Mouse (Mus musculus) gastrocnemius, postnatal 25 days (tissue): ENCODE measurements around the gene Gm10273. TPM values are rescaled to one million over a fixed set of nuclear protein-coding genes. Genes with fewer than 3 reads are reported as not detected.
A peak's percentile ranks its signal among the peaks of the same experiment; 100 is the strongest.

Experiments
- DNase-seq: peaks from one replicate; pipeline ENCODE4 v3.0.0; 2022
- total RNA-seq, 2 experiments: library from RNA; stranded (reverse); gene quantifications; 1 replicate in 1 of 2; 2 replicates in 1 of 2; pipeline ENCODE4 v1.2.3; 2021

Gm10273 gene
- total RNA-seq, 2 experiments from 2014 or later, result 114 to 136 TPM

DNA sequence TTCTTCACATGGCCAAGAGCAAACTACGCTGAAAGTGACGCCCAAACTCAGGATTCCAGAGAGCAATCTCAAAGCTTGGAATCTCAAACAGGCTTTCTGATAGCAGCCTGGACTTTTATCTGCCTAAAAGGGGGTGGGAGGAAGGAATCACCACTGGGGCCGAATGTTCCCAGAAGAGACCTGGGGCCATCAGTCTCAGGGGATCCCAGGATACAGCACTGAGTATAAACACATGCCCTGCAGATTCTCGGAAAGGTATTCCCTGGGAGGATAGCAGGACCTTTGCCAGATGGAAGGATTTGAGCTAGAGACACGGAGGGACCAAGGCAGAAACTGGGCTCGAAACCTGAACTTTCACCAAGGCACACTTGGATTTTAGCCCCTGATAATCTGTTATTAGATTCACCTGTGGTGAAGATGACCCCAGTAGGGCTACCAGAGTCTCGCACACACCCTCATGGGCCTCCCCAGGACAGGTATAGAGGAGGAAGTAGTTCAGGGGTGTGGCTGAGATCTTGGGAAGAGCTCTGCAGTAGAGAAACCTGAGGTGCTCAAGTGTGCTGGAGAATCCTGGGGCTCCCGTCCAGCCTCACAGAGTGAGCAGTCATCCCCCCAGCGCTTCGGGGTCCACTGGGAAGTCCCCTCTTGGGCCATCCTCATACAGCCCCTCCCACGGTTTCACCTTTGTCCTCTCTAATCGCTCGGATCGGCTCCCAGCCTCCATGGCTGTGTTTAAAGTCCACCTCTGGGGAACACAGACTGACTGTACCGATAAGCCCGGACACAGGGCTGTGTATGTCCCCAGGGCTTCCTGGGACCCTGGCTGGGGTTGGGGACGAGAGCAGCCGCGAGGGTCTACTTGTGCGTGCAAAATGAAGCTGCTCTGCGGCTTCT, 7.7 kb downstream of the Gm10273 start, which contains the start of gene Pla2g12b:
Pla2g12b (plus strand) TSS at position 762 of the 894 bp plus-strand sequence.
- no peak for DNase-seq

DNA sequence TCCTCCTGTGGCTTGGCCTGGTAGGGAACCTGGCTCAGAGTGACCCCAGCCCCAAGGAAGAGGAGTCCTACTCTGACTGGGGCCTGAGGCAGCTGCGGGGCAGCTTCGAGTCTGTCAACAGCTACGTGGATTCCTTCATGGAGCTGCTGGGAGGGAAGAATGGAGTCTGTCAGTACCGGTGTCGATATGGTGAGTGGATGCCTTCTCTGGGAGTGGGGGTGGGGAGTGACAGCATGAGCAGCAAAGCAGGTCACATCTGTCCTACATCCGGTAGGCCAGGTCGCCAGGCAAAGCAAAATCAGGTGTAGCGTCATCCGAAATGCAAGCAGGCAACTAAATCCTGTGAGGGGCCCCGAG, 8.3 kb downstream of the Gm10273 start:
- no peak for DNase-seq

DNA sequence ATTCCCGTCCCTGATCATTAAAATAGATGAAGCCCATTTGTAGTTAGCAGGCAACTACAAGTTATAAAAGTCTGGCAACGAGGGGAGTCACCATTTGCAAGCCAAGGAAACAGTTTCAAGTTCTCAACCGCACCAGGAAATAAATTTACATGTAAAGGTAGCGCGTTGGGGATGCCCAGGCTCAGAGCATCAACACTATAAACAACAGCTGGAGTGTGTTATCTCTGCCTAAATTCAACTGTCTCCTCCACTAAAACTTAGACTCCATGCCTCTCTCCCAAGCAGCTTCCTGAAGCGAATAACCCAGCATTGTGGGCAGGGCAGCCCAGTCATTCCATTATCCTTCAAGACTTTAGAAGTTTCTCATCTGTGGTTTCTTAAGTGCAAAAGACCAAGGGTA, 13.1 kb downstream of the Gm10273 start:
- DNase-seq, result no peak

DNA sequence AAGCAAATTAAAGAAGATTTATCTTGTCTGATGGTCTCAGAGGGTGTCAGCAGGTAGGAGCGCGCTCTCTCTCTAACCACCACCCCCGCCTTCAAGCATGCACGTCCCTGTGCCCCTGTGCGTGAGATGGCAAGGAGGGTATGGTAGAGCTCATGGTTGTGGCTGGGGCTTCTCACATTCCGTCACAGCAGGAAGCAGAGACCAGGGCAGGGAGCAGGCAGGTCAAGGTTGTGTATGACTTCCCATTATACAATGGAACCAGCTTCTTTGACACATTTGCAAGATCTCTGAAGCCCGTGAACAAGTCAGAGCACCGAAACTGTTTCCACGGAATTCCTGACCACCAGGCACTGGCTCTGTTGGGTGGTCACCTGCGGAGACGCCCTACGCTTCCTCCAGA, 14.8 kb downstream of the Gm10273 start:
- DNase-seq, result no peak

DNA sequence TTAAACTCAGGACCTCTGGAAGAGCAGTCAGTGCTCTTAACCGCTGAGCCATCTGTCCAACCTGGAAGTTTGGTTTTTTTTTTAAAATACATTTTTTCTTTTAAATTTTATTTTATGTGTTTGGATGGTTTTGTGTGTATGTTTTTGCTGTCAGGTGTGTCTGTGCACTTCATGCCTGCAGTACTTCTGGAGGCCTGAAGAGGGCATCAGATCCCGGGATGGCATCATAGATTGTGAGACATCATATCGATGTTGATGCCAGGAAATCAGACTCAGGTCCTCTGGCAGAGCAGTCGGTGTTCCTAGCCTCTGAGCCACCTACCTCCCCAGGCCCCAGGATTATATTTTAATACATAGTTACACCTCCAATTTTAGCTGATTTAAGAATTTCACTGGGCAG, 18.3 kb downstream of the Gm10273 start:
- no peak for DNase-seq

DNA sequence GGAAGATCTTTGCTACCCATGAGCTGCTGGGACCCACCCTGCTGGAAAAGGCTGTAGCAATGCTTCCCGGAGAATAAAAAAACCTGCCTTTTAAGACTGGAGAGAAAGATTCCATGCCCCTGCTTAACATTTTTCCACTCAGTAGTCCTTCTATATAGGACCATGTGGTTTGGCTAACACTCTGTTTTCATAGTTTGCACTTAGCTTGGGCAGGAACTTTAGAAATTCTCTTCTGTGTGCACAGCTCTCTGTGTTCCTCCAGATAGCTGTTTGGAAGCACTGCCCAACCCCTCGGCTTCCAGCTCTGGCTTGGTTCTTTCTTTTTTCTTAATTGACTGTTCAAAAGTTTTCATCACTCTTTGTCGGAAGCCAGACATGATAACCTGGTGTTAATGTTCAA, 21.2 kb downstream of the Gm10273 start:
- DNase-seq, result no peak

DNA sequence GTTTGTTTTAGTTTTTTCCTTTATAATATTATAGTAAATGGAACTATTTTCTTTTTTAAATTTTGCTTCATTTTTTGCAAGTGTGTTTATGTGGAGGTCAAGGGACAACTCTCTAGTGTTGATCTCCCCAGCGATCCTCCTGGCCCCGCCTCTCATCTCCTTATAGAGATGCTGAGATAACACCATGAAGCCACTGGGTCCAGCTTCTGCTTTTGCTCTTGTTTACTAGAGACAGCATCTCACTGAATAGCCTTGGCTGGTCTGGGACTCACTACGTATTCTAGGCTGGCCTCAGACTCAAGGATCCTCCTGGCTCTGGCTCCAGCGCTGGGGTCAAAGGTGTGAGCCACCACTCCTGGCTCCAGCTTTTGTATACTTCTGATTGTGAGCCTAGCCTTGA, 24.1 kb downstream of the Gm10273 start:
- DNase-seq, result no peak

DNA sequence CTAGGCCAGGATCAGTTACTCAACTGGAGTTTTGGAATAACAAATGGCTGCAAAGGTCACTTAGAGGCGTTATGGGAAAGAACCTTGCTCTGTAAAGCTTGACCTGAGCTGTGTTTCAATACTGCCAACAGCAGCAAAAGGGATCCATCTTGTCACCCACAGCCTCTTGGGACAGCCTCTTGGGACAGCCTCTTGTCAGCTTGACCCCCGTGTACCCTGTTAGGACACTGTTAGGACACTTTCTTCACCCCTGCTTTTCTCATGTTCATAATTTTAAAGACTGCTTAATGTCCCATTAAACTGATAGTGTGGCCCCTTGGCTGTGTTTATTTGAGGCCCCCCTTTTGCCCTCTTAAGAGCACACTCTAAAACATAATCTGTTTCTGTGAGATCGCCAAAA, 29.0 kb downstream of the Gm10273 start:
- no peak for DNase-seq

DNA sequence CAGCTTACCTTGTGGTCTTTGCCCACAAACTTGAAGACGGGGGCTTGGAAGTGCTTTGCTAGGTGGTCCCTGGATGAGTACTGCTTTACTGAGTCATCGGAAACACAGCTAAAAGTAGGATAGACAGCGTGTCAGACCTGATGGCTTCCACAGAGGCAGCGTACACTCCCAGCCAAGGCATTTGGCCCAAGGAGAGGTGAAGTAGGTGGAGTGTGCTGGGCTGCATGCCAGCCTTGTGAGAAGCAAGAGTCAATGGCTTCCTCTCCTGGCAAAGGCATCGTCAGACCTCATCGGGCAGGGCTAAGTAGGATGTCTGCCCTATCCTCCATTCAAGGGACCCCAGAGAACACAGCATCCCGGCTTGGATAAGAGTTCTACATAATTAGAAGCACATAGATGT, 29.9 kb downstream of the Gm10273 start:
- DNase-seq, result peak; percentile 79

DNA sequence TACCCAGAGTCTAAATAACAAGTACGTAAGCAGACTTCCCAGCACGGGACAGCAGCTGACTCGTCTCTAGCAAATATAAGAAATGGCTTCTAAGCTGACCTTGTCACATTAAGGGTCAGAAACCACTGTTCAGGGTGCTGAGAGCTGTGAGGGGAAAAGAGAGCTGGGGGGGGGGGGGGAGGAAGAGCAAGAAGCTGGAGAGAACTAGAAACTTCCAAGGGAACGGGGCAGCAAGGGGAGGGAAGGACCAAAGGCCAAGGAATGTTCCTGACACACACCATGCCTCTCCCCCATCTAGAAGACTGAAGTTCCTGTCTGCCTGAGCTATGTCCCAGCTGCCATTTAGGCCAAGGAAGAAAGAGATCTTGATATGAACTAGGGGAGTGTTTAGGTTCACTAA, 30.9 kb downstream of the Gm10273 start:
- no peak for DNase-seq

DNA sequence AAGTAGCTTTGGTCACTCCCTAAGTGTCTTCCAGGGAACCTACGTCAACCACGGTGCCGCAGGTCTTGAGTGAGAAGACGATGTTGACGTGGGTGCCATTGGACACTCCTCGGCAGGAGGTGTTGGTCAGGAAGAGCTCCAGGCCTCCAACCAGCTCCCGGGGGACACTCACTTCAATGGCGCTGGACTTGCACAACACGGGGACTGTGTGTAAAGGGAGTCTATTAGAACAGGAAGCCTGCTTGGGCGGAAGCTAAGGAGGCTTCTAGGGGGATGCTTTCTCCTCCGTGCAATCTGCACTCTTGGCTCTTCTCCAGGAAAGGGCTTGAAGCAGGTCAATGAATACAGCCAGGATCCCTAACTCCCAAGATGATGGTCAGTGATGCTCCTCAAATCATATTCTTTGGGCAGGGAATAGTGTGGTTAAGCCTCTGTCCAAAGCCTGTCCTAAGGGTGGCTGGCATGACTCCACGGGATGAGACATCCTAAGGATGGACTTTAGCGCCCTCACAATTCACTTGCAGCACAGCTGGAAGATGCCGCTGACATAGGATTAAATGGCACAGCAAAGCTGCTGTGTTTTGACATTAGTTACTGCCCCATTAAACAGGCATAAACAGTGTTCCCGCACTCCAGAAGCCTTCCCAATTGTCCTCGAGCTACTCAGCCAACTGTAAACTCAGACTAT, 34.2 kb downstream of the Gm10273 start:
- DNase-seq, result no peak

DNA sequence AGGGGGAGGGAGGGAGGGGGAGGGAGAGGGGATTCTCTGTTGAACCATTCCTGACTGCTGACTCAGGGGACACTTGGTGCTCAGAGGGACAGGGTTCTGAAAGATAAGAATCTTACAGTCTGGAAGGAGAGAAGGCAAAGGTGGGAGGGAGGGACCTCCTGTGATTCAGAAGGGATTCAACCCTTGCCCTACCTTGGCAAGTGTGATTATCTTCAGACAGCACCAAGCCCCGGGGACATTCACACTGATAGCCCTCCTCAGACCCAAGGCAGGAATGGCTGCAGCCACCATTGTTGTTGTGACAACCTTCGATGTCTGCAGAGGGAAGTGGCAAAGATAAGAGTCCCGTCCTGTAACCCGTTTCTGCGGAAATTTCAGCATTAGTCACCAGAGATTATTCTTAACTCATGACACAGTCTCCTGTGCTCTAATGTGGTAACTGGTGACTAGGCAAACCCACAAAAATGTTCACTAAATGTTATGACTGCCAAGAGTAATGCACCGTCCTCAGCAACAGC, 35.3 kb downstream of the Gm10273 start:
- no peak for DNase-seq

DNA sequence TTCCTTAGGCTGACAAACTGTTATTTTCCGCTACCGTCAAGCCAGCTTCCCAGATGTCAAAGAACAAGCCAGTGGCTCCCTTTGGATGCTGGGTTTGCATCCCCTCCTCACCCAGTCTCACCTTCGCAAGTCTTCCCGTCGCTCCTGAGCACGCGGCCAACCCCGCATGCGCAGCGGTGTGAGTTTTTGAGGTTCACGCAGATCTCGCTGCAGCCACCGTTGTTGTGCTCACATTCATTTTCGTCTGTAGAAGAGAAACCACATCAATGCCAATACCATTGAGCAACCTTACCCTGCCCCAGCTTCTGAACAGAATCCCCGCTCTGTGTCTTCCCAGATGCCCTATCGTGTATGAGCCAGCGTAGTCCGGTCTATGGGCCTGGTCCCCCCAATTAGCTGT, 40.3 kb downstream of the Gm10273 start:
- DNase-seq, result no peak

DNA sequence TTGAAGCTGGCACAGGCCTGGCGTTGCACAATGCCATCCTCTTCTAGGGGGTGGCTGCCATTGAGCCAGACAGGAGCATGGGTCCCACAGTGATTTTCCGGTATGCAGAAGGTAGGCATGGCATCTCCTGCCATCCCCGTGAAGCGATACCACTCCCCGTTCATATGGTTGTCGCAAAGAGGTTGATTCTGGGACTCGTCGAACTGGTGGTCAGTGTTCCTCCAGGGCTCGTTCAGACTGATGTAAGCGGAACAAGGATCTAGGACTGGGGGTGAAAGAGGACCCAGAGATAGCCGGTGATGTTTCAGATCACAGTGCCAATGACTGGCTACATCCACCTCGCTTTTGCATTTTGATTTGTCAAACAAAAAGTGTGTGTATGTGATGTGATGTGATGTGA, 43.2 kb downstream of the Gm10273 start:
- DNase-seq, result no peak

DNA sequence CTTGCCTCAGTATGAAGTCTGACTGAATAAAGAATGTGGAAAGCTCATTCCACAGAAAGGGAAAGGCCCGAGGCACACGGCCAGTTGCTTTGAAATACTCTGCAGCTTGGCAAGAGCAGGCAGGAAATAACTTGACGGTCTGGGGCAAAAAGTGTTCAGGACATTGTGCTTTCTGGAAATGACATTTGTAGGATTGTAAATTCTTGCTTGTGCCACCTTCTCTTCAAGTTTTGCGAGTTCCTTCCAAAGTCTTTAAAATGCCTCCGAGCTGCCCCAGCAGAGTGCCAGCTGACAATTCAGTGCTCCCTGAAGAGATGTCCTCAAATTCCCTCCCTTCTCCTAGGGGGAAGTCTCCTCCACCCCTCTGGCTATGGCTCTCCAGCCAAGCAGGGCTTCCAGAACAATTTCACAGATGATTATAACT, 44.1 kb downstream of the Gm10273 start:
- DNase-seq, result peak; percentile 68

DNA sequence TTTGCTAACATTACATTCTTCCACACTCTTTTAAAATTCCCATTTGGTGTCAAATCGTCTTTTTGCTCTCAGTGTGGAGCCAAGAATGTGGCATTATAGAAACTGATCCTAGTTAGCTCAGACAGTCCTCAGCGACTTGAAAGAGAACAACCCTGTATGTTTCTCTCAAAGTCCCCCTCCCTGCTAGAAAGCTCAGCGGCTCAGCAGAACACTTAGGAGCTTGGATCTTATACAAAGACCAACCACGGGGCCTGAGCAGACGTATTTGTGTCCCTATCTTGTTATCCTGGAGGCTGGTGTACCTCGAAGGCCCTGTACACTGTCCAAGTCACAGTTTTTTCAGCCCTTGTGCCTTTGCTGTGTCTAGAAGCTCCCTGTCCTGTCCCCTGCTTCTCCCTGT, 44.7 kb downstream of the Gm10273 start:
- no peak for DNase-seq

DNA sequence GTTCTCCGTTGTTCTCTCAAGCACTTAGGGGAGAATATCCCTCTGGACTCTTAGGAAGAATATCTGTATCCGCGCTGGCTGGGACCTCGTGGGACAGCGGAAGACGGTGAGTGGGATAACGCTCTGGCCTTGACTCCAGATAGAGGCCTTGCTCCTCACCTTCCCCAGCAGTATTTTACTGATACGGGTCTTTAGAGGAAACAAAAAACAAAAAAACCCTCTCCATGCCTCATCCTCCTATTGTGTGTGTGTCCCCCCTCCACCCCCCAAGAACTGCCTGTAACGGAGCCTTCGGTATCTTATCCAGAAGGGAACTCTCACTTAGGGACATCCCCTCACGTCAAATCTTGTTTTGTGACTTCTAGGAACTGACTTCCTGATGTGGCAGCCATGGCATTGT, 46.3 kb downstream of the Gm10273 start, which contains the start of gene Oit3:
Oit3 (minus strand) TSS at position 44 of the 400 bp plus-strand sequence.
- no peak for DNase-seq

DNA sequence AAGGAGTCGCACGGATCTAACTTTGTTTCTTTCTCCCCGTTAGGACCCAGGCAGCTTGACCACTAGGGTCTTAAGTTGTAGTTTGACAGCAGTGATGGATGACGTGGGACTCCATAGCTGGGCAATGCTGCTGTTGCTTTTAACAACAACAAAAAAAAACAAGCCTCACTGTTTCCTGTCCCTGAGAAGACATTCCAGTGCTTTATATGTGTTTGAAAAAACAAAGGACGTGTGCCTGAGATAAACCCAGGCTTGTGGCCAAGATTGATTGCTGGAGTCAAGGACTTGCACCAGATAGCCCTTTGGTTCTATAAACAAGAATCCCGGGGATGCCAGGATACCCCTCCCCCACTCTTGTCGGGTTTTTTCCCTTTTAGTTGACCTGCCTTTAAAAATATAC, 47.8 kb downstream of the Gm10273 start:
- DNase-seq, result no peak

DNA sequence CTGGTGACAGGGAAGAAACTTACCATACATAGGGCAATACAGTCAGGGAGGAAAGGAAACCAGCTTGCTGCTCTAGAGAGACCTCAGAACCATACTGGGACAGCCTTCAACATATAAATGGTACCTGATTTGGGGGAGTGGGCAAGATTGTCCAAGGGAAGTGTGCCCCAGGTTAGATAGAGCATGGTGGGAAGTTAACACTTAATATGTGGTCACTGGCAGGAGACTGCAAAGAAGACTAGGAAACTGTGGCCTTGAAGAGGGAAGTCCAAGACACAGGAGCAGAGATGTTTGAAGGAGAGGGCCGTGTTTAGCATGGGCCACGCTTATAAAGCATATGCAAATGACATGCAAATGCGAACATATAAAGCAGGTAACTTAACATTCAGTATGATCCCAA, 48.7 kb downstream of the Gm10273 start:
- no peak for DNase-seq

DNA sequence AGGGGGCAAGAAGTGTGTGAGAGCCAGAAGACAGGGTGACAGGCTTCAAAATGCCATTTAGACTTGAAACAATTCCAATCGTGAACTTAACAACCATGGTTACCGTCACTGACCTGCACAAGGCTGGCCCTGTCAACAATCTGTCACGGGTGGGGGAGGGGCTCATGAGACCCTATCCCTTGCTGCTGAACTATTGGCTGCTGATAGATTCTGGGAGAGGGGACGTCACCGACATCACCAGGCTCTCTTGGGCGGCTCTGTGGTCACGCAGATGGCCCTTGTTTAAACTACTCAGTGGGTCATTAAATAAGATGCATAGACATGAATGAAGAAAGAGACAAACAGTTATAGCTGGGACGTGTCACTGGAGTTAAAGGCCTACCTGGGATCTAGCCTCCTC, 49.2 kb downstream of the Gm10273 start:
- no peak for DNase-seq
